ENCODE assay signal across 7 mouse cellular contexts in the genomic region with DNA sequence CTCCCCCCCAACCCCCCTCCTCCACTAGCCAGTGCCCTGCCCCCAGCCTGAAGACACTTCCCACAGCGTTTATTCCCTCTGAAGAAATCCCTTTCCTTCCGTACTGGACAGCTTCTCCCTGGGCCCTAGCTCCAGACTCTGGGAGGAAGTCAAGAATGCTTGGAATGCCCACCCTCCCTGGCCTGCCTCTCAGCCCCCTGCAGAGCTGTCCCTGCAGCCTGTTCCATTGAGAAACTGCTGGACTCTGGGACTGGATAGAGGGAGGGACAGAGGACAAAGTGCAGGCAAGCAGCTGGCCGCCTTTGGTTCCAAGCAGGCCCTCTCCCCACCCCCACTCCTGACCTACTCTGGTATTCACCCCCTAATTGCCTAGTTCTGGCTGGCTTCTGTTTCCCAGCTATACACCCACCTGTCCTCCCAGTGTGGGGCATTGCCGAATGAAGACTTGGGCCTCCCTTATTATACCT. TPM values are rescaled to one million over a fixed set of nuclear protein-coding genes. Genes with fewer than 3 reads are reported as not detected.
A peak's percentile ranks its signal among the peaks of the same experiment; 100 is the strongest.
DNase-seq lines count a peak whose midpoint lies in the region; ATAC-seq and TF ChIP-seq lines count a peak whose summit lies in the region.

No protein-coding gene starts in this region.

- 0% methylated on average over 4 of the region's 4 CpGs for WGBS in forebrain, embryonic 14.5 days
- 4% methylated on average over 4 of the region's 4 CpGs for WGBS in limb, embryonic 11.5 days
- 2% methylated on average over 4 of the region's 4 CpGs for WGBS in midbrain, embryonic 15.5 days

- peaks cover 39% of the 10 kb centered on the region for H3K4me1 ChIP-seq in forebrain, embryonic 14.5 days (ENCODE audit: control insufficient read depth, insufficient read depth, low read length)
- peaks cover 13% of the 10 kb centered on the region for H3K4me1 ChIP-seq in limb, embryonic 11.5 days (ENCODE audit: control insufficient read depth, insufficient read depth, low read length)
- peaks cover 42% of the 10 kb centered on the region for H3K4me1 ChIP-seq in midbrain, embryonic 15.5 days

- ATAC-seq in forebrain, embryonic 14.5 days: peak; percentile 74
- ATAC-seq in limb, embryonic 11.5 days (ENCODE audit: insufficient number of reproducible peaks, low FRiP score, low TSS enrichment, low read depth): peak; percentile 74
- peak; percentile 38; the same call in 1 of the 2 replicates for ATAC-seq in midbrain, embryonic 15.5 days (replicated peaks)

- intact Hi-C loops in heart, postnatal 36 days (cut with DNase I): loop anchor here (2.0 kb wide), 2 partner anchors 17 to 19 kb away; partner anchors contain the start of gene Nuak2

- 0 out of 2 replicates have a peak overlapping the region, but pooled peaks have one; percentile 37 for H3K9ac ChIP-seq in forebrain, embryonic 14.5 days (ENCODE audit: low read length)
- no peak overlapping the region for H3K9ac ChIP-seq in limb, embryonic 11.5 days (ENCODE audit: low read length)
- no peak overlapping the region for H3K9ac ChIP-seq in midbrain, embryonic 15.5 days

- H3K9me3 ChIP-seq in forebrain, embryonic 14.5 days (replicated peaks; ENCODE audit: control insufficient read depth, low read length): no peaks in the 10 kb centered on the region
- no peaks in the 10 kb centered on the region for H3K9me3 ChIP-seq in limb, embryonic 11.5 days (ENCODE audit: control insufficient read depth, low read length)
- no peaks in the 10 kb centered on the region for H3K9me3 ChIP-seq in midbrain, embryonic 15.5 days

- H3K36me3 ChIP-seq in forebrain, embryonic 14.5 days (ENCODE audit: control insufficient read depth, insufficient read depth, low read length): peaks cover 39% of the 10 kb centered on the region
- no peaks in the 10 kb centered on the region for H3K36me3 ChIP-seq in limb, embryonic 11.5 days (ENCODE audit: control insufficient read depth, insufficient read depth, low read length)
- H3K36me3 ChIP-seq in midbrain, embryonic 15.5 days (replicated peaks): 0 out of 2 replicates have a peak, but pooled peaks cover 3% of the 10 kb centered on the region

- H3K27me3 ChIP-seq in forebrain, embryonic 14.5 days (replicated peaks; ENCODE audit: control insufficient read depth, insufficient read depth, low read length): no peaks in the 10 kb centered on the region
- no peaks in the 10 kb centered on the region for H3K27me3 ChIP-seq in limb, embryonic 11.5 days (ENCODE audit: control insufficient read depth, insufficient read depth, low read length)
- H3K27me3 ChIP-seq in midbrain, embryonic 15.5 days (replicated peaks): no peaks in the 10 kb centered on the region

- DNase-seq in brain, embryonic 14.5 days (ENCODE audit: low read depth): peak; percentile 85
- peak; percentile 61 for DNase-seq in forebrain, embryonic 14.5 days (ENCODE audit: low spot score)
- peak; percentile 57 to 66 for DNase-seq in heart, postnatal 36 days
- peak; percentile 73 for DNase-seq in limb, embryonic 11.5 days (ENCODE audit: low spot score)
- DNase-seq in layer of hippocampus, adult 11-12 months (ENCODE audit: low spot score): no peak
- DNase-seq in spleen, adult 18-20 months: no peak

- H3K27ac ChIP-seq in forebrain, embryonic 14.5 days (ENCODE audit: low read depth, low read length): peak overlapping the region; percentile 83
- peak overlapping the region; percentile 37; the same call in 1 of the 2 replicates for H3K27ac ChIP-seq in limb, embryonic 11.5 days (replicated peaks; ENCODE audit: low read depth, low read length)
- H3K27ac ChIP-seq in midbrain, embryonic 15.5 days: peak overlapping the region; percentile 55

- no peak overlapping the region for H3K4me3 ChIP-seq in forebrain, embryonic 14.5 days (ENCODE audit: low read depth, low read length)
- no peak overlapping the region for H3K4me3 ChIP-seq in limb, embryonic 11.5 days (ENCODE audit: low read depth, low read length)
- no peak overlapping the region for H3K4me3 ChIP-seq in midbrain, embryonic 15.5 days

- TF ChIP-seq POLR2A in brain, embryonic 14.5 days (IDR thresholded peaks at IDR 0.05; ENCODE audit: borderline replicate concordance, extremely low read depth, insufficient read depth, insufficient read length, poor library complexity, severe bottlenecking): no peak

- no peak for TF ChIP-seq CTCF in brain, embryonic 14.5 days (IDR thresholded peaks at IDR 0.05; ENCODE audit: borderline replicate concordance, extremely low read depth, insufficient read depth, insufficient read length)

- no peak overlapping the region for H3K4me2 ChIP-seq in forebrain, embryonic 14.5 days (ENCODE audit: low read length)
- H3K4me2 ChIP-seq in limb, embryonic 11.5 days (ENCODE audit: low read depth, severe bottlenecking): no peak overlapping the region
- H3K4me2 ChIP-seq in midbrain, embryonic 15.5 days: no peak overlapping the region

RNA-seq across cellular contexts. Expression of gene Nuak2, which starts 17.8 kb away (rescaled TPM):
- polyA plus RNA-seq in brain, embryonic 14.5 days (2012; rRNA removed): 22.3 and 23.7 TPM in 2 replicates
- 18.8 and 20.1 TPM in 2 replicates for polyA plus RNA-seq in forebrain, embryonic 14.5 days (2014; fragmentation: Nextera tagmentation; extraction: Ambion mirVana)
- total RNA-seq in heart, postnatal 36 days (2021): 1 to 10 TPM; 3.7 to 3.8 TPM
- 0.56 and 1.2 TPM in 2 replicates for polyA plus RNA-seq in limb, embryonic 11.5 days (2014; fragmentation: Nextera tagmentation; extraction: Ambion mirVana)
- 26.1 and 27.9 TPM in 2 replicates for polyA plus RNA-seq in midbrain, embryonic 15.5 days (2015; fragmentation: Nextera tagmentation; extraction: Ambion mirVana)

RNA-seq across cellular contexts. Expression of gene Klhdc8a, which starts 35.3 kb away (rescaled TPM):
- 5.7 and 8.1 TPM in 2 replicates for polyA plus RNA-seq in brain, embryonic 14.5 days (2012; rRNA removed)
- polyA plus RNA-seq in forebrain, embryonic 14.5 days (2014; fragmentation: Nextera tagmentation; extraction: Ambion mirVana): 3.4 TPM in 2 replicates
- 10 to 100 TPM; 14.3 to 19.1 TPM for total RNA-seq in heart, postnatal 36 days (2021)
- polyA plus RNA-seq in limb, embryonic 11.5 days (2014; fragmentation: Nextera tagmentation; extraction: Ambion mirVana): 0.07 TPM in 1 of 2 replicates, not detected in the other
- polyA plus RNA-seq in midbrain, embryonic 15.5 days (2015; fragmentation: Nextera tagmentation; extraction: Ambion mirVana): 10.7 and 11.5 TPM in 2 replicates

RNA-seq across cellular contexts. Expression of gene Tmcc2, which starts 57.4 kb away (rescaled TPM):
- polyA plus RNA-seq in brain, embryonic 14.5 days (2012; rRNA removed): 53.1 and 74.0 TPM in 2 replicates
- polyA plus RNA-seq in forebrain, embryonic 14.5 days (2014; fragmentation: Nextera tagmentation; extraction: Ambion mirVana): 18.2 and 23.1 TPM in 2 replicates
- total RNA-seq in heart, postnatal 36 days (2021): 10 to 100 TPM; 18.2 to 19.7 TPM
- 6.1 and 7.3 TPM in 2 replicates for polyA plus RNA-seq in limb, embryonic 11.5 days (2014; fragmentation: Nextera tagmentation; extraction: Ambion mirVana)
- polyA plus RNA-seq in midbrain, embryonic 15.5 days (2015; fragmentation: Nextera tagmentation; extraction: Ambion mirVana): 38.4 and 39.4 TPM in 2 replicates

Comparison
In these comparisons a context has a peak if more than half of its experiments do, and no peak if none do; other contexts are left out.
1. DNase-seq: peak in brain, embryonic 14.5 days (single experiment), forebrain, embryonic 14.5 days (single experiment), heart, postnatal 36 days (2 of 2) and limb, embryonic 11.5 days (single experiment); none in layer of hippocampus, adult 11-12 months (single experiment) and spleen, adult 18-20 months (0 of 2).
2. Peak in every context shown above with its lines, with median percentiles within 50 percentile points of each other: ATAC-seq and H3K27ac ChIP-seq.